10 mouse cellular contexts compared by ENCODE assay signal in the genomic region with DNA sequence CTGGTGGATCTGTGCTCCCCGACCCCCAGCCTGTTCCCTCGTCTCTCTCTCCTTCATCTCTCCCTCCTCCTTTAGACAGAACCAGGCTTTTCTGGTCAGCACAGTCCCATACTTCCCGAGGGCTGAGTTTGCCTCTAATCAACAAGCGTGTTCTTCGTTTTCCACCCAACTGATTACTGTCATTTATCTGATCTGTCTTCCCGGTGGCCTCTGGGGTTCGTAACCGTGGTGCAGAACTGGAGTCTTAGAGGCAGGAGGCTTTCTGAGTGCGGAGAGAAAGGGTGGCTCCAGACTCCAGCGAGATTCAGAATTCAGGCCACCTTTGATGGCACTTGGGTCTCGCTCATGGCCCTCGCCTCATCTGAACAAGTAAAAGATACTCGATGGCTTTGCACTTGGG. TPM values are rescaled to one million over a fixed set of nuclear protein-coding genes. Genes with fewer than 3 reads are reported as not detected.
DNase-seq lines count a peak whose midpoint lies in the region; ATAC-seq and TF ChIP-seq lines count a peak whose summit lies in the region.
"Had no signal": no experiment of that assay in that cellular context is flagged by ENCODE, and none has a peak within 500 bp of the region (broad histone marks: within the 10 kb centered on the region; RNA-seq: fewer than 3 reads in every experiment).

No protein-coding gene starts in this region.

- no peaks in the 10 kb centered on the region for H3K27me3 ChIP-seq in embryonic facial prominence, embryonic 14.5 days (replicated peaks; ENCODE audit: control insufficient read depth, insufficient read depth, low read length)
- H3K27me3 ChIP-seq in hindbrain, embryonic 15.5 days, result no peaks in the 10 kb centered on the region
- no peaks in the 10 kb centered on the region for H3K27me3 ChIP-seq in midbrain, postnatal 0 days (ENCODE audit: insufficient read depth, low read length)
- no peaks in the 10 kb centered on the region for H3K27me3 ChIP-seq in thymus, adult 2 months (ENCODE audit: control insufficient read depth, insufficient read depth, low read length)

- peak overlapping the region; percentile 73 for H3K27ac ChIP-seq in embryonic facial prominence, embryonic 14.5 days (replicated peaks; ENCODE audit: low read depth, low read length)
- 0 out of 2 replicates have a peak overlapping the region, but pooled peaks have one; percentile 12 for H3K27ac ChIP-seq in hindbrain, embryonic 15.5 days (replicated peaks)
- H3K27ac ChIP-seq in midbrain, postnatal 0 days (ENCODE audit: low read depth, low read length), result no peak overlapping the region
- no peak overlapping the region for H3K27ac ChIP-seq in left cerebral cortex, adult 2 months
- no peak overlapping the region for H3K27ac ChIP-seq in thymus, adult 2 months (ENCODE audit: control insufficient read depth, insufficient read depth, low read length)

- intact Hi-C loops in left cerebral cortex, adult 2 months (cut with DNase I), result no loop called here

- peak overlapping the region; percentile 15; the same call in 1 of the 2 replicates for H3K4me3 ChIP-seq in embryonic facial prominence, embryonic 14.5 days (ENCODE audit: low read depth, low read length)
- H3K4me3 ChIP-seq in hindbrain, embryonic 15.5 days, result no peak overlapping the region
- H3K4me3 ChIP-seq in midbrain, postnatal 0 days (ENCODE audit: low read depth, low read length), result peak overlapping the region; percentile 9; the same call in 1 of the 2 replicates
- H3K4me3 ChIP-seq in left cerebral cortex, adult 2 months, result no peak overlapping the region
- no peak overlapping the region for H3K4me3 ChIP-seq in thymus, adult 2 months (ENCODE audit: control insufficient read depth, insufficient read depth, low read length)

- ATAC-seq in embryonic facial prominence, embryonic 14.5 days (ENCODE audit: low read depth), result no peak
- ATAC-seq in hindbrain, embryonic 15.5 days (ENCODE audit: low FRiP score, low read depth), result no peak
- no peak for ATAC-seq in midbrain, postnatal 0 days (ENCODE audit: low FRiP score)
- ATAC-seq in inflammation-experienced regulatory T-cells, adult 6 months, result no peak

- H3K9me3 ChIP-seq in embryonic facial prominence, embryonic 14.5 days (ENCODE audit: control insufficient read depth, low read length), result no peaks in the 10 kb centered on the region
- no peaks in the 10 kb centered on the region for H3K9me3 ChIP-seq in hindbrain, embryonic 15.5 days
- no peaks in the 10 kb centered on the region for H3K9me3 ChIP-seq in midbrain, postnatal 0 days (ENCODE audit: low read length)

- H3K4me2 ChIP-seq in embryonic facial prominence, embryonic 14.5 days (ENCODE audit: low read depth, low read length), result peak overlapping the region; percentile 46
- H3K4me2 ChIP-seq in hindbrain, embryonic 15.5 days, result peak overlapping the region; percentile 36
- H3K4me2 ChIP-seq in midbrain, postnatal 0 days (ENCODE audit: low read depth, low read length, poor library complexity, severe bottlenecking), result no peak overlapping the region

- TF ChIP-seq POLR2A in thymus, adult 2 months (IDR thresholded peaks at IDR 0.05; ENCODE audit: control insufficient read depth, extremely low read depth, insufficient read depth, low read length, poor library complexity), result no peak

- TF ChIP-seq CTCF in midbrain, postnatal 0 days (IDR thresholded peaks at IDR 0.05), result no peak
- TF ChIP-seq CTCF in left cerebral cortex, adult 2 months (IDR thresholded peaks at IDR 0.05), result no peak
- no peak for TF ChIP-seq CTCF in thymus, adult 2 months (IDR thresholded peaks at IDR 0.05; ENCODE audit: borderline replicate concordance, control insufficient read depth, extremely low read depth, insufficient read depth, low read length, poor library complexity)

- DNase-seq in kidney, postnatal 10 days, result peak; percentile 5
- DNase-seq in kidney, adult 18-20 months, result no peak
- DNase-seq in embryonic facial prominence, embryonic 14.5 days (ENCODE audit: low spot score), result no peak
- no peak for DNase-seq in midbrain, postnatal 0 days (ENCODE audit: low spot score)
- no peak for DNase-seq in left cerebral cortex, adult 2 months (ENCODE audit: extremely low spot score in 1 of 2, low spot score in 2 of 2)
- DNase-seq in thymus, adult 2 months, result no peak
- DNase-seq: kidney, postnatal 36 days; right cerebral cortex, adult 18-20 months had no signal

- peaks cover 72% of the 10 kb centered on the region for H3K4me1 ChIP-seq in embryonic facial prominence, embryonic 14.5 days (ENCODE audit: control insufficient read depth, insufficient read depth, low read length)
- H3K4me1 ChIP-seq in hindbrain, embryonic 15.5 days (replicated peaks), result peaks cover 56% of the 10 kb centered on the region
- peaks cover 3% of the 10 kb centered on the region; the same call in 1 of the 2 replicates for H3K4me1 ChIP-seq in midbrain, postnatal 0 days (ENCODE audit: insufficient read depth, low read length)
- H3K4me1 ChIP-seq in thymus, adult 2 months (replicated peaks; ENCODE audit: control insufficient read depth, insufficient read depth, low read length), result peaks cover 12% of the 10 kb centered on the region

- 42% methylated on average over 13 of the region's 13 CpGs for WGBS in embryonic facial prominence, embryonic 14.5 days
- 41% methylated on average over 13 of the region's 13 CpGs for WGBS in hindbrain, embryonic 15.5 days
- 63% methylated on average over 13 of the region's 13 CpGs for WGBS in midbrain, postnatal 0 days
- 80% methylated on average over 13 of the region's 13 CpGs for WGBS in thymus, adult 2 months

- no peak overlapping the region for H3K9ac ChIP-seq in embryonic facial prominence, embryonic 14.5 days (ENCODE audit: low read depth, low read length)
- no peak overlapping the region for H3K9ac ChIP-seq in hindbrain, embryonic 15.5 days
- no peak overlapping the region for H3K9ac ChIP-seq in midbrain, postnatal 0 days (replicated peaks; ENCODE audit: low read length, poor library complexity, severe bottlenecking)

- H3K36me3 ChIP-seq in embryonic facial prominence, embryonic 14.5 days (ENCODE audit: control insufficient read depth, insufficient read depth, low read length), result no peaks in the 10 kb centered on the region
- no peaks in the 10 kb centered on the region for H3K36me3 ChIP-seq in hindbrain, embryonic 15.5 days
- no peaks in the 10 kb centered on the region for H3K36me3 ChIP-seq in midbrain, postnatal 0 days (ENCODE audit: insufficient read depth, low read length)
- no peaks in the 10 kb centered on the region for H3K36me3 ChIP-seq in thymus, adult 2 months (ENCODE audit: control insufficient read depth, insufficient read depth, low read length)

RNA-seq across cellular contexts. Expression of a gene that starts 6.1 kb away (rescaled TPM):
- 14.3 and 15.9 TPM in 2 replicates for polyA plus RNA-seq in embryonic facial prominence, embryonic 14.5 days (2014; fragmentation: Nextera tagmentation; extraction: Ambion mirVana)
- 5.1 and 5.3 TPM in 2 replicates for polyA plus RNA-seq in hindbrain, embryonic 15.5 days (2015; fragmentation: Nextera tagmentation; extraction: Ambion mirVana)
- 7.8 and 8.7 TPM in 2 replicates for total RNA-seq in midbrain, postnatal 0 days (2014; rRNA removed)
- 5.2 and 5.5 TPM in 2 replicates for polyA plus RNA-seq in midbrain, postnatal 0 days (2015; fragmentation: Nextera tagmentation; extraction: Ambion mirVana)
- polyA plus RNA-seq in inflammation-experienced regulatory T-cells, adult 6 months (2017; shearing (Covaris generic)), result not detected
- total RNA-seq in left cerebral cortex, adult 2 months (2021), result 1 to 10 TPM; 3.3 to 4.8 TPM
- 8.4 and 10.6 TPM in 2 replicates for polyA plus RNA-seq in thymus, adult 2 months (2012; rRNA removed)

RNA-seq across cellular contexts. Expression of a gene that starts 15.2 kb away (rescaled TPM):
- 30.8 and 30.9 TPM in 2 replicates for polyA plus RNA-seq in embryonic facial prominence, embryonic 14.5 days (2014; fragmentation: Nextera tagmentation; extraction: Ambion mirVana)
- 30.8 and 33.7 TPM in 2 replicates for polyA plus RNA-seq in hindbrain, embryonic 15.5 days (2015; fragmentation: Nextera tagmentation; extraction: Ambion mirVana)
- 51.5 and 55.3 TPM in 2 replicates for total RNA-seq in midbrain, postnatal 0 days (2014; rRNA removed)
- 30.0 and 32.2 TPM in 2 replicates for polyA plus RNA-seq in midbrain, postnatal 0 days (2015; fragmentation: Nextera tagmentation; extraction: Ambion mirVana)
- 10 to 100 TPM; 23.6 to 35.7 (median 25.1) TPM for polyA plus RNA-seq in inflammation-experienced regulatory T-cells, adult 6 months (2017; shearing (Covaris generic))
- 10 to 100 TPM; 37.9 to 41.0 TPM for total RNA-seq in left cerebral cortex, adult 2 months (2021)
- polyA plus RNA-seq in thymus, adult 2 months (2012; rRNA removed), result 100 and 105 TPM in 2 replicates

RNA-seq across cellular contexts. Expression of a gene that starts 32.2 kb away (rescaled TPM):
- polyA plus RNA-seq in embryonic facial prominence, embryonic 14.5 days (2014; fragmentation: Nextera tagmentation; extraction: Ambion mirVana), result 11.8 and 14.2 TPM in 2 replicates
- 5.9 and 8.3 TPM in 2 replicates for polyA plus RNA-seq in hindbrain, embryonic 15.5 days (2015; fragmentation: Nextera tagmentation; extraction: Ambion mirVana)
- total RNA-seq in midbrain, postnatal 0 days (2014; rRNA removed), result 17.4 and 19.0 TPM in 2 replicates
- 14.2 and 14.9 TPM in 2 replicates for polyA plus RNA-seq in midbrain, postnatal 0 days (2015; fragmentation: Nextera tagmentation; extraction: Ambion mirVana)
- 100 to 1,000 TPM in 2 of 3 experiments, 10 to 100 TPM in 1; 86.5 to 166 (median 133) TPM for polyA plus RNA-seq in inflammation-experienced regulatory T-cells, adult 6 months (2017; shearing (Covaris generic))
- 10 to 100 TPM; 17.1 to 20.0 TPM for total RNA-seq in left cerebral cortex, adult 2 months (2021)
- polyA plus RNA-seq in thymus, adult 2 months (2012; rRNA removed), result 450 and 565 TPM in 2 replicates

RNA-seq across cellular contexts. Expression of a gene that starts 42.5 kb away (rescaled TPM):
- polyA plus RNA-seq in embryonic facial prominence, embryonic 14.5 days (2014; fragmentation: Nextera tagmentation; extraction: Ambion mirVana), result 6.0 and 7.6 TPM in 2 replicates
- 6.8 and 7.7 TPM in 2 replicates for polyA plus RNA-seq in hindbrain, embryonic 15.5 days (2015; fragmentation: Nextera tagmentation; extraction: Ambion mirVana)
- 8.7 and 13.6 TPM in 2 replicates for total RNA-seq in midbrain, postnatal 0 days (2014; rRNA removed)
- 5.1 and 5.3 TPM in 2 replicates for polyA plus RNA-seq in midbrain, postnatal 0 days (2015; fragmentation: Nextera tagmentation; extraction: Ambion mirVana)
- polyA plus RNA-seq in inflammation-experienced regulatory T-cells, adult 6 months (2017; shearing (Covaris generic)), result 1 to 10 TPM; 1.7 to 1.9 (median 1.9) TPM
- total RNA-seq in left cerebral cortex, adult 2 months (2021), result 10 to 100 TPM; 11.0 to 12.4 TPM
- polyA plus RNA-seq in thymus, adult 2 months (2012; rRNA removed), result 56.5 and 58.1 TPM in 2 replicates

Comparison
In these comparisons a context has a peak if more than half of its experiments do, and no peak if none do; other contexts are left out.
1. H3K27ac ChIP-seq: peak in embryonic facial prominence, embryonic 14.5 days (single experiment) and hindbrain, embryonic 15.5 days (single experiment); none in midbrain, postnatal 0 days (single experiment), left cerebral cortex, adult 2 months (single experiment) and thymus, adult 2 months (single experiment).
2. H3K4me3 ChIP-seq: peak in embryonic facial prominence, embryonic 14.5 days (single experiment) and midbrain, postnatal 0 days (single experiment); none in hindbrain, embryonic 15.5 days (single experiment), left cerebral cortex, adult 2 months (single experiment) and thymus, adult 2 months (single experiment).